Mouse (Mus musculus) heart, embryonic 15.5 days (tissue): Measurements from ENCODE around the gene Bhlha9. TPM values are rescaled to one million over a fixed set of nuclear protein-coding genes. Genes with fewer than 3 reads are reported as not detected.

ENCODE experiments used
- ATAC-seq: fragments of 200-750 bp; cut with Nextera tagmentation; replicated peaks from 2 replicates; pipeline ENCODE4 v1.8.0; 2017; ENCODE audit warnings: low read depth, moderate TSS enrichment; ENCODE audit not compliant: insufficient number of reproducible peaks, insufficient read depth, low FRiP score
- H3K27ac ChIP-seq: fragments of 300-500 bp; sonication (generic); 2 replicates; pipeline ENCODE4 v1.5.1; 2015; ENCODE audit warnings: mild to moderate bottlenecking, inconsistent platforms
- H3K27me3 ChIP-seq: fragments of 300-500 bp; sonication (generic); 2 replicates; pipeline ENCODE4 v1.6.1; 2015; ENCODE audit warnings: inconsistent platforms
- H3K36me3 ChIP-seq: fragments of 300-500 bp; sonication (generic); 2 replicates; pipeline ENCODE4 v1.6.1; 2015; ENCODE audit warnings: mild to moderate bottlenecking, inconsistent platforms
- H3K4me1 ChIP-seq: fragments of 300-500 bp; sonication (generic); replicated peaks from 2 replicates; pipeline ENCODE4 v1.6.1; 2015; ENCODE audit warnings: inconsistent platforms
- H3K4me2 ChIP-seq: fragments of 300-500 bp; sonication (generic); 2 replicates; pipeline ENCODE4 v1.6.1; 2015; ENCODE audit warnings: inconsistent platforms, mild to moderate bottlenecking, moderate library complexity
- H3K4me3 ChIP-seq: fragments of 300-500 bp; sonication (generic); 2 replicates; pipeline ENCODE4 v1.5.1; 2015; ENCODE audit warnings: mild to moderate bottlenecking, inconsistent platforms
- H3K9ac ChIP-seq: fragments of 300-500 bp; sonication (generic); 2 replicates; pipeline ENCODE4 v1.6.1; 2015; ENCODE audit warnings: mild to moderate bottlenecking, inconsistent platforms
- H3K9me3 ChIP-seq: fragments of 300-500 bp; sonication (generic); replicated peaks from 2 replicates; pipeline ENCODE4 v1.6.1; 2016; ENCODE audit warnings: inconsistent platforms
- WGBS: fragments of 180-500 bp; shearing (Covaris S2); methylation state at CpG from one replicate; pipeline ENCODE4 v1.1.7; 2015; ENCODE audit warnings: mixed read lengths; 5-methylcytosine and 5-hydroxymethylcytosine counted together
- polyA plus RNA-seq: library from polyadenylated mRNA; unstranded; fragments of >200 nt; fragmentation: Nextera tagmentation; extraction: Ambion mirVana; gene quantifications from 2 replicates; pipeline ENCODE4 v1.2.1, GENCODE M21; 2015

Bhlha9 gene
- polyA plus RNA-seq = 0.10 and 0.34 TPM in 2 replicates

DNA sequence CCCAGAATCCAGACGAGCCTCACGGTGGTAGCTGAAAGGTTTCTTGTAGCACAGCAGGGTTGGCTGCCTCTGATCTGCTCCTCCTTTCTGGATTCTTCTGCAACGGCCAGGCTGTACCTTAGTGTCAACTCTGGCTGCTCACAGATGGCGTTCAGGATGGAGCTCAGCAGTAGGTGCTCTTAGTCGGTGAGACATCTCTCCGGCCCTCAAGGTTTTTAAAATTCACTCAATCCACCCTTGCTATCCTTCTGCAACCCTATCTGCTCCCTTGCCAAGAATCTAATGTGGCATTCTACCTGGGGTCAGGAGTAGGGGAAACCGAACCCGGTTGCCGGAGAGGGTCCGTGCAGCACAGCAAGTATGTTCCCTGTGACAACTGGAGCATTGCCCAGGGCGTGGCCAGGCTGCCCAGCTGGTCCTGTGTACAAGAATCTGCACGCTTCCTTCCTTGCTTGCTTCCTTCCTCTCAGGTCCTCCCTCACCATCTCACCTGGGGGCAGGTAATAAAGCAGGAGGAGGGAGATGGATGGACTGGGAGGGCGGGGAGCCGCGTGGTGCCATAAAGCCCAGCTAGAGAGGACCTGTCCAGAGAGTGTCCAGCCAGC is at the start of gene Bhlha9:
Gene Bhlha9, plus strand, starts transcription at position 600 of the 605 bp plus-strand sequence.
- no peak for ATAC-seq
- peak within 1 kb of the TSS; percentile 61 for H3K4me2 ChIP-seq
- H3K9me3 ChIP-seq = no peaks in the 10 kb centered on the region
- 57% methylated on average over 15 of the region's 15 CpGs for WGBS
- no peak within 1 kb of the TSS for H3K27ac ChIP-seq
- H3K4me3 ChIP-seq = peak within 1 kb of the TSS; percentile 38
- H3K4me1 ChIP-seq = peaks cover 10% of the 10 kb centered on the region
- no peaks in the 10 kb centered on the region for H3K36me3 ChIP-seq
- H3K9ac ChIP-seq = no peak within 1 kb of the TSS
- peaks cover 88% of the 10 kb centered on the region for H3K27me3 ChIP-seq

DNA sequence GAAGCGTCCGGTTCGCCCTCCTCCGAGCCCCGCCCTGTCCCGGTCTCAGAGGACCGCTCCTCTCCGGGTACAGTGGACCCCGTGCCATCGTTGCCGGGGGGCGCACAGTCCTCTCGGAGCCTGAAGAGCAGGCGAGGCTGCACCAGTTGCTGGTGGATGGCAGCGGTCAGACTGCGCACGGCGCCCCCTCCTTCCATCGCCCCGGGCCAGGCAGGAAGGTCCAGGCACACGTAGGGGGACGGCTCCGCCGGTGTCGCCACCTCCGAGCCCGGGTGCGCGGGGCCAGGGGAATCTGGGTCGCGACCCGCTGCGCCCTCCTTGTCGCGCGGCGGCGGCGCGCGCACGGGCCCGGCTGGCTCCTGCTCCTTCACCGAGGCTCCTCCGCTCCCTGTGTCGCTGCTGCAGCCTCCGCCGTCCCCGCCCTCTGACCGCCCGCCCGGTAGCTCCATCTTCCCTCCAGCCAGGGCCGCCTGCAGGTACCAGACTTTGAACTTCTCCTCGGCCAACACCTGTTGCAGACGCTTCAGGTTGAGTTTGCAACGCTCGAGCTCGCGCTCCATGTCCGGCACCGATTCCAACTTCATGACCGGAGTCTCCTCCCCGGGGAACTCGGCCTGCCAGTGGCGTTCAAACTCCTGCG is 49.6 kb upstream of the Bhlha9 start:
- Histone ChIP-seq H3K4me3 (peak overlapping the region; percentile 75), H3K4me2 (peak overlapping the region; percentile 100), H3K4me1 (peaks cover 16% of the 10 kb centered on the region), H3K9ac (peak overlapping the region; percentile 64), H3K36me3 (no peaks in the 10 kb centered on the region), H3K9me3 (no peaks in the 10 kb centered on the region), H3K27me3 (peaks cover 32% of the 10 kb centered on the region), H3K27ac (no peak overlapping the region)
- under 1% methylated on average over 65 of the region's 66 CpGs for WGBS
- ATAC-seq = 0 out of 2 replicates have a peak, but pooled peaks have one; percentile 24

DNA sequence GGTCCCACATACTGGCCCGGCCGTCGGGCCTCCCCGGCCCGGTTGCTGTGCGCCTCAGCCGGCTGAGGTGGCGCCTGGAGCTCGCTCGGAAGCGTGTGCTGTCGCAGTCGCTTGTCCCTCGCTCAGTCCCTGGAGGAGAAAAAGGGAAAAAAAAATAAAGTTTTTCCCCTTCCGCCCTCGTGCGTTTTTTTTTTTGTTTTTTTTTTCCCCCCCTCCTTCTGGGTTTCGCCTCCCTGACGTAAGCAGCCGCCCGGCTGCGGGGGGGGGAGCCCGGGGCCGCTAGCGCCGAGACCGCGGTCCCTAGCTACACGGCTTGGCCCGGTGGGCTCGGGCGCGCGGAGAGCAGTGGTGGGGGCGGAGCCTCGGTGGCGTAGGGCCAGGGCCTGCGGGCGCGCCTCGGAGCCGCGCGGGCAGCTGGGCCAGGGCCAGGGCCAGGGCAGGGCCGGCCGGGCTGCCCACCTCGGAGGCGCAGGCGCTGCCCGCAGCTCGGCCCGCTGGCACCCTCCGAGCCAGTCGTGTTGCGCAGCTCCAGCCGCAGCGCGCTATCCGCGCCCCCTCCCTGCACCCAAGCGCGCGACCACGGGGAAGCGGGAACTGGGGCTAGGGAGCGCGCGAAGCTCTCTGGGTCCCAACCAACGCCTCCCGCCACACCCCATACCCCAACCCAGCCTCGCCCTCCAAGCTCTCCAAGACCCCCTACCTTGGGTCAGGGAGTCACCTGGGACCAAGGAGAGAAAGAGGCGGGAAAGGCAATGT is 48.9 kb upstream of the Bhlha9 start:
- no peaks in the 10 kb centered on the region for H3K9me3 ChIP-seq
- H3K9ac ChIP-seq = peak overlapping the region; percentile 64
- peak; percentile 69 for ATAC-seq
- no peaks in the 10 kb centered on the region for H3K36me3 ChIP-seq
- under 1% methylated on average over 68 of the region's 72 CpGs for WGBS
- H3K4me1 ChIP-seq = peaks cover 19% of the 10 kb centered on the region
- peak overlapping the region; percentile 75 for H3K4me3 ChIP-seq
- H3K4me2 ChIP-seq = peak overlapping the region; percentile 100
- peak overlapping the region; percentile 32; the same call in 1 of the 2 replicates for H3K27ac ChIP-seq
- peaks cover 32% of the 10 kb centered on the region for H3K27me3 ChIP-seq

DNA sequence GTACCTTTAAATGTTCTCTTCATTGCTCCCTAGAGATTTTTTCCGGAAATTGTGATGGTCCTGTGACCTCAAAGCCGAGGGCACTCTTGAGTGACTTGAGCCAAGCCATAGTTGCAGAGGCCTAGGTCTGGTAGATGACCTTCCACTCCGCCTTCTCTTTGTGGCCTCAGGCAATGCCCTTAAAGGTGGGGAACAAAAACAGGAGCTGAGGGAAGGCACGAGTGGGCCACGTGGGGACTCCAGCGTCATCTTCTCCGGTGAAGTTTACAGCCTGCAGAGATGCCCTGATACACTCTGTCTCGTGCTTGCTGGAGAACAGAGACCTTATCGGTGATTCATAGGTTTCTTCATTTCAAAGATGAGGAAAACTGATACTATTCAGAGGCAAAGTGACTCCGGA is 48.2 kb upstream of the Bhlha9 start:
- peak overlapping the region; percentile 100 for H3K4me2 ChIP-seq
- H3K9me3 ChIP-seq = no peaks in the 10 kb centered on the region
- peaks cover 32% of the 10 kb centered on the region for H3K27me3 ChIP-seq
- 61% methylated on average over 10 of the region's 10 CpGs for WGBS
- H3K4me3 ChIP-seq = peak overlapping the region; percentile 75
- H3K36me3 ChIP-seq = no peaks in the 10 kb centered on the region
- no peak overlapping the region for H3K9ac ChIP-seq
- H3K4me1 ChIP-seq = peaks cover 24% of the 10 kb centered on the region
- H3K27ac ChIP-seq = no peak overlapping the region
- no peak for ATAC-seq

DNA sequence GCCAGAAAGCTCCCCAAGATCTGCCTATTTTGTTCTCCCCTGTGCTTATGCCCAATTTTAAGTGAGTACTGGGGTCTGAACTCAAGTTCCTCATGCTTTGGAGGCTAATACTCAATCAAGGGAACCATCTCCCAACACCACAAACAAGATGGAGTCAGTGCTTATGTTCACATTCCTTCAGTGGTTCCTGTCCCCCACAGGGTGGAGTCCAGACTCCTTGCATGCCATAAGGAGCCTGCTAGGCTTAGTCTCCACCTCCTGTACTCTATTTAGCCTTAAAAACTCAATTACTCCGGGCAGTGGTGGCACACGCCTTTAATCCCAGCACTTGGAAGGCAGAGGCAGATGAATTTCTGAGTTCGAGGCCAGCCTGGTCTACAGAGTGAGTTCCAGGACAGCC is 47.4 kb upstream of the Bhlha9 start:
- Histone ChIP-seq H3K4me2 (no peak overlapping the region), H3K9me3 (no peaks in the 10 kb centered on the region), H3K9ac (no peak overlapping the region), H3K4me3 (no peak overlapping the region), H3K27me3 (peaks cover 32% of the 10 kb centered on the region), H3K27ac (no peak overlapping the region), H3K4me1 (peaks cover 24% of the 10 kb centered on the region), H3K36me3 (no peaks in the 10 kb centered on the region)
- ATAC-seq = no peak
- 70% methylated on average over 3 of the region's 3 CpGs for WGBS

DNA sequence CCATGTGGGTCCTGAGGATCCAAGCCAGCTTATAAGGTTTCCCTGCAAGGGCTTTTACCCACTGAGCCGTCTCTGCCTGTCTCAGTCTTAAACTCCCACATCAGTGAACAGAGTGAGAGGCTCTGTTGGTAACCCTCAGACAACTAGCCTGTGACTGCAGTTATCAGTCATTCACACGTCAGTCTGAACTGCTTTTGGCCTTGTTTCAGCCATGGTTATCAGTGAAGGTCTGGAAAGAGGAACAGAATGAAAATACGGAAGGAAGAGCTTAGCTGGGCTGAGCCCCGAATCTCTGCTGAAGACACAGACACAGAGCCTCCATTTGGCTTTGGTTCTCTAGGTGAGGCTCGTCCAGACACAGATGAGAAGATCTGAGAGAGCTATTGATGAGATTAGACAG is 43.7 kb upstream of the Bhlha9 start:
- WGBS = 15% methylated on average over 5 of the region's 5 CpGs
- ATAC-seq = no peak; the same call in 1 of the 2 replicates
- no peak overlapping the region for H3K4me2 ChIP-seq
- 0 out of 2 replicates have a peak, but pooled peaks cover 5% of the 10 kb centered on the region for H3K27me3 ChIP-seq
- H3K4me3 ChIP-seq = no peak overlapping the region
- no peaks in the 10 kb centered on the region for H3K36me3 ChIP-seq
- H3K27ac ChIP-seq = no peak overlapping the region; the same call in 1 of the 2 replicates
- no peak overlapping the region for H3K9ac ChIP-seq
- peaks cover 12% of the 10 kb centered on the region for H3K4me1 ChIP-seq
- no peaks in the 10 kb centered on the region for H3K9me3 ChIP-seq

DNA sequence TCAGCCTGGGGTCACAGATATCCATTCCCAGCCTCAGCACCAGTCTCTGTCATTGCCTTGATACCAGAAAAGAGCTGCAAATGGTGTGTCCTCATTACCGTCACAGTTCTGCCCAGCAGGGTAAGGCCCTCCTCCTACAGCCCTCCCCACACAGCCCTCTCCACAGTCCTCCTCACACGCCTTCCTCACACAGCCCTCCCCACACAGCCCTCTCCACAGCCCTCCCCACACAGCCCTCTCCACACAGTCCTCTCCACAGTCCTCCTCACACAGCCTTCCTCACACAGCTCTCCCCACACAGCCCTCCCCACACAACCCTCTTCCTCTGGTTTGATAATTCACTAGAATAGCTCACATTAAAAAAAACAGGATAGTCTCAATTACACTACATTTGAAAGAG is 42.2 kb upstream of the Bhlha9 start:
- WGBS = 51% methylated on average over 2 of the region's 2 CpGs
- peaks cover 9% of the 10 kb centered on the region for H3K4me1 ChIP-seq
- H3K4me3 ChIP-seq = no peak overlapping the region
- H3K27me3 ChIP-seq = no peaks in the 10 kb centered on the region
- no peaks in the 10 kb centered on the region for H3K36me3 ChIP-seq
- H3K9ac ChIP-seq = no peak overlapping the region
- no peaks in the 10 kb centered on the region for H3K9me3 ChIP-seq
- H3K4me2 ChIP-seq = no peak overlapping the region
- no peak for ATAC-seq
- H3K27ac ChIP-seq = no peak overlapping the region

DNA sequence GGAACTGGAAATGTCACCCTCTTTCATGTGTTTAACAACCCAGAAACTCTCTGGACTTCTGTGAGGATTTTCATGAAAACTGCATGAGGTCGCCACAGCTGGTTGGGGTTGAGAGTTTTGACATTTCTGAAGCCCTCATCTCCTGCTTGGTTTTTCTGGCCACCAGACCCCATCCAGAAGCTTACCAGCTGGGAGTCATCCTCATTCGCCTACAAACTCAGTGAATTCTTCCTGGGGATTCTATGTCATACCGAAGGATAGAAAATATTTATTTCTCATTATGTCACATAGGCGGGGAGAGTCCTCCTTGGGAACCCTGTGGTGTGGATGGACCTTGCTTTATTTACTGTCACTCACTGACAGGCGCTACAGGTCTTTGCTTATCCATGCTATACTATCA is 41.8 kb upstream of the Bhlha9 start:
- Histone ChIP-seq H3K9me3 (no peaks in the 10 kb centered on the region), H3K4me2 (no peak overlapping the region), H3K27me3 (no peaks in the 10 kb centered on the region), H3K36me3 (no peaks in the 10 kb centered on the region), H3K4me1 (peaks cover 9% of the 10 kb centered on the region), H3K4me3 (no peak overlapping the region), H3K9ac (no peak overlapping the region), H3K27ac (no peak overlapping the region)
- WGBS = 74% methylated on average over 5 of the region's 5 CpGs
- no peak for ATAC-seq

DNA sequence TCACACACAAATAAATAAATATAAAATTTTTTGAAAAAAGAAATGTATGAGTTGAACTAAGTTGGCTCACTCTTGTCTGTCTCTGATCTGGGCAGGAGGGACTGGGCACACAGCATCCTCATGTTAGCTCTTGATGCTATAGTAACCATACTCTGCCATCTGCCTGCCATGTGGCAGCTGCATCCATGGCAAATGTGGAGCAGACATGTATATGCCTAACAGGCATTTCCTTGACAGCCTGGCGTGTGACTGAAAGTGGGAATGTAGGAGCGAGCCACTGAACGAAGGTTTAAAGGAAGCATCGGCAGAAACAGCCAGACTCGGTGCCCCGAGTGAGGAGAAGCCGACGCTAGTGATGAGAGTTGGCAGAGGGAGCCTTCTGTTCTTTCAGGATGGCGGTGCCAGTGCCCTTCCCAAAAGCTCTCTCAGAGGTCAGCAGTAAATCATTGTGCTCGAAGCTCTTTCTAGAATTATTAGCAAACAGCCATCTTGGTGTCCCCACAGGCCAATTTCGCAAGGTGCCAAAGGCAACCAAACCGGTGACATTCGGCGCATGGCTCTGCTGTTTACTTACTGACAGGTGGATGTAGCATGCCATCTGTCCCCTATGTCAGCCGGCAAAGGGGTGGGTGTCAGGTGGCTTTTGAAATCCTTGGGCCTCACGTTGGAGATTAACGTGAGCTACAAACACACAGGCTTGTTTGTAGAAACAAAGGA is 32.8 kb upstream of the Bhlha9 start:
- Histone ChIP-seq H3K27ac (no peak overlapping the region), H3K4me3 (no peak overlapping the region), H3K9me3 (no peaks in the 10 kb centered on the region), H3K4me1 (no peaks in the 10 kb centered on the region), H3K27me3 (0 out of 2 replicates have a peak, but pooled peaks cover 3% of the 10 kb centered on the region), H3K36me3 (no peaks in the 10 kb centered on the region), H3K4me2 (no peak overlapping the region), H3K9ac (no peak overlapping the region)
- WGBS = 82% methylated on average over 17 of the region's 17 CpGs
- ATAC-seq = no peak

DNA sequence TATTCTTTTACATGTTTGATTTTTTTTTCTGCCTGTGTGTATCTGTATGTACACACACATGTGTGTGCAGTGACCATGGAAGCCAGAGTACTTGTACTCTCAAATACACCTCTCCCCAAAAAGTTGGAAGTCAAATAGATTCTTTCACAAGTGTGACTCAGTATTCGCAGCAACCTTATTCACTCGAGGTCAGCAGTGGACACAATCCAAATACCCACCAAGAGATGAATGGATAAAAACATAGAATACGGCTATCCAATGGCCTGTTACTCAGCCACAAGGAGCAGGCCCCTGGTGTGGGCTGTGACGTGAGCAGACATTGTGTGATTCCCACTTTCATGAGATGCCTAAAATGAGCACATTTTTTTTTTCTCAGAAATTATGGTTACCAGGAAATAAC is 32.0 kb upstream of the Bhlha9 start:
- Histone ChIP-seq H3K9ac (no peak overlapping the region), H3K27me3 (peaks cover 6% of the 10 kb centered on the region; the same call in 1 of the 2 replicates), H3K27ac (no peak overlapping the region), H3K36me3 (no peaks in the 10 kb centered on the region), H3K4me3 (no peak overlapping the region), H3K4me2 (no peak overlapping the region), H3K9me3 (no peaks in the 10 kb centered on the region), H3K4me1 (no peaks in the 10 kb centered on the region)
- WGBS = 66% methylated on average over 4 of the region's 4 CpGs
- ATAC-seq = no peak

DNA sequence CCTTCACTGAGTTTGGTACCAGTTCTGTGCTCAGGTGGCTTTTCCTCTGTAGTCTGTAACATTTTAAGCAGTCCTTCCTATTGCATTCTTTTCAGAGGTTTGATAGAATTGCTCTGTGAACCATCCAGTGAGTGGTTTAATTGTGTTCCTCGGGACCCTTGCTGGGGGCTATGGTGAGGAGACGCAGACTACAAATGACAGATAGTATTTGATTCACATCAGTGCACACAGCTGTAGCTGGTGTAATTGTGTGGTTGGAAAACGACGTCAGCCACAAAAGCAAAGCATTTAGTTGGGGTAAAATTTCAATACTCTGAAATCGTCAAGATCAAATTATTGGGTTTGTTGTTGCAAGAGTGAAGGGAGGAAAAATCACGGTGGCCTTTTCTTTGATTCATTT is 28.0 kb upstream of the Bhlha9 start:
- Histone ChIP-seq H3K9me3 (no peaks in the 10 kb centered on the region), H3K27ac (no peak overlapping the region), H3K4me3 (no peak overlapping the region), H3K27me3 (peaks cover 10% of the 10 kb centered on the region; the same call in 1 of the 2 replicates), H3K36me3 (no peaks in the 10 kb centered on the region), H3K4me1 (peaks cover 15% of the 10 kb centered on the region), H3K9ac (no peak overlapping the region), H3K4me2 (no peak overlapping the region)
- no peak for ATAC-seq
- WGBS = 82% methylated on average over 6 of the region's 6 CpGs
